Mouse (Mus musculus): Measurements from ENCODE around the gene Ulk4.

DNA sequence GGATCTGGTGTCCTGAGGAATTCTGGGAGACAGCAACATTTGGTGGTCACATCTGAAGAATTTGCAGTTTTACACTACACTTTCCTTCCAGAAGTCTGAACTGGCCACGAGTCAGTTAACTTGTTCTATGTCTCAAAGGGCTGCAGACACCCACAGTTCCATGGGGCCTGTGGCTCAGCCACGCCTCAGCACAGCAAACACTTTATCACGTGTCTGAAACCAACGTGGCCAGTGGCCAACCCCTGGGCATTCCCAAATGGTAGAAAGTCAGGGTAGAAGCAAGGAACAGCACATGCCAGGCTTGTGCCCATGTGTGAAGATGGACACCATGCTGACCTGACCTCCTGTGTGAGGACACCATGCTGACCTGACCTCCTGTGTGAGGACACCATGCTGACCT, 159.1 kb downstream of the Ulk4 start:
- TF ChIP-seq CTCF (IDR thresholded peaks at IDR 0.05; ENCODE audit: low read depth), result no peak
- no peak for TF ChIP-seq EP300 (IDR thresholded peaks at IDR 0.05; ENCODE audit: low read depth)
